Mouse (Mus musculus): Measurements from ENCODE around the gene Popdc2.

The Popdc2 gene

DNA sequence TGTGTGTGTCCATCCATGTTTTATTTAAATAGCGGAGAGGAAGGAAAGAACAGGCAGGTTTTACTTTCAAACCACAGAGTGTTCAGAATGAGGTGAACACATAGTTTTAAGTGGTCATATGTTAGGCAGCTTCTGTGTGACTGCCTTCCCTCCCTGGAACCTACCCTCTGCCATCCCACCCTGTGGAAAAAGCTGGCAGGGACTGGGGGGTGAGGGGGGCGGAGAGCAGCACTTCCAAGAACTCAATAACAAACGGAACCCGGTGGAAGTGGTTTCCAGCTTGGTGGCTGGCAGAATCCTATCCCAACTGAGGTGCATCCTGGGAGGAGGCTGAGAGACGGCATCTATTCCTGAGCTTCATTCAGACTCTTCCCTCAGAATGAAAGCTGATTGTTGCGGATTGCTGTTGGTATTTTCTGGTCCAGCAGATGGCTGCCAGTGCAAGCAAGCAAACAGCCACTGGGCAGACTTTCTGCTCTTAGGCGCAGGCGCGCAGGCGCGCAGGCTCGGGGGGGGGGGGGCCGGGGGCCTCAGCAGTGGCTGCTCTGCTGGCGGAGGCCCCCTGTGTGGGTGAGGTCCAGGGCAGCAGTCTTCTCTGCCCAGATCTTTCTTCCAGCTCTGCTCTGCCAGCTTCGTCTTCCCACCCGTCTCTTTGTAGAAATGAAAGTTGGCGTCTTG lies 14.3 kb downstream of the Popdc2 start:
- DNase-seq (ENCODE audit: low spot score) = no peak

DNA sequence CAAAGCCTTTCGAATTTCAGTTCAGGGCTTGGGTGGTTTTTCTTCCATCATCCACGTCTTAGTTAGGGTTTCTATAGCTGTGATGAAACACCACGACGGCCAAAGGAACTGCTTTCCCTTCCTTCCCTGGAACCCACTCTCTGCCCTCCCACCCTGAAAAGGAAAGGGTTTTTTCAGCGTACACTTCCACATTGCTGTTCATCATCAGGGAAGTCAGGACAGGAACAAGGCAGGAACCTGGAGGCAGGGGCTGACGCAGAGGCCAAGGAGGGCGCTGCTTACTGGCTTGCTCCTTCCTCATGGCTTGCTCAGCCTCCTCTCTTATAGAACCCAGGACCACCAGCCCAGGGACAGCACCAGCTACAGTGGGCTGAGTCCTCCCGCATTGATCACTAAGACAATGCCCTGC lies 14.8 kb downstream of the Popdc2 start:
- no peak for DNase-seq (ENCODE audit: low spot score)

DNA sequence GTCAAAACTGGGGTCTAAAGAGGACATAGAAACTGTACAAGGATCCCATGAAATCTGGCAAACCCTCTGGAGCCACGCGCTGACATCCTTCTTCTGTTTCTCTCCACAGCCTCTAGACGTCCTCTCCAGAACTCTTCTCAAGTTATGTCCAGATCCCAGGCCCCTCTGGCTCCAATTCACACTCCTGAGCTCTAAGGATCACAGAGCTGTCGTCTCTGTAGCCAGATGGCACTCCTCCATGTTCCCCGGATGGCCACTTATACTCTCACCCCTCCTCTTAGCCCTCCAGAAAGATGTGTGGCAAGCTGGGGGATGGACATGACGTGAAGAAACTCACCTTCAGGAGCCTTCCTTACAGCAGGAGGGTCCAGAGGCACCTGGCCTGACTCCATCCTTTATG lies 15.5 kb downstream of the Popdc2 start:
- DNase-seq (ENCODE audit: low spot score) = no peak

DNA sequence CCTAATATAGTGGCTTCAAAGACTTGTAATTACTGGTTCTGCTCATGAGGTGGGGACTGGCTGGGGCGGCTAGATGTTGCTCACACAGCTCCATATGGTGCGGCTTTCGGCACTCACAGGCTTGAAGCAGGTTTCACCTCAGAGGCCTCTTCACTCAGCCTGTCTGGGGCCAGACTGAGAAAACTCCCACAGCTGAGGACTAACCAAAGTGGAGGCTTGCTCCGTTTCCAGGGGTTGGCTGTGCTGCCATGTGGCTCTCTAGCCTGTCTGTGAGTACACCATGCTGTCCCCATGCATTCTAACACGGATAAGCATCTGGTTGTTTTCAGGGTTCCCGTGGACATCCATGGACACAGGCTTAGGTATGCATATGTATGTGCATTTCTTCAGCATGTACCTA lies 16.6 kb downstream of the Popdc2 start:
- no peak for DNase-seq (ENCODE audit: low spot score)

DNA sequence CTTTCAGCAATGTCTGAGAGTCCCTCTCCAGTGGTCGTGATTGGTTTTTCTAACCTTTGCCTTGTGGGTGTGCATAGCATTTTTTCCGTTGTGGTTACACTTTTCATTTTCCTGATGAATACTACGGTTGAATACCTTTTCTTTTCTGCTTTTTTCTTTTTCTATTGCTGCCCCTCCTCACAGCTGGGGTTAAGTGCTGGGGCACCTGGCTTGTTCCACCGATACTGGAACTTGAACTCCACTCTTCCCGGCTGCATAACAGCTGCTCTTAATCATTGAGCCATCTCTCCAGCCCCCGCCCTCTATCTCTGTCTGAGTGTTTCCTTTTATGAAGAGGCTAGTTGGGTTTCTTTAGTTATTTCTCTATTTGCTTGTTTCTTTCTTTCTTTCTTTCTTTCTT lies 17.1 kb downstream of the Popdc2 start:
- DNase-seq (ENCODE audit: low spot score) = no peak

DNA sequence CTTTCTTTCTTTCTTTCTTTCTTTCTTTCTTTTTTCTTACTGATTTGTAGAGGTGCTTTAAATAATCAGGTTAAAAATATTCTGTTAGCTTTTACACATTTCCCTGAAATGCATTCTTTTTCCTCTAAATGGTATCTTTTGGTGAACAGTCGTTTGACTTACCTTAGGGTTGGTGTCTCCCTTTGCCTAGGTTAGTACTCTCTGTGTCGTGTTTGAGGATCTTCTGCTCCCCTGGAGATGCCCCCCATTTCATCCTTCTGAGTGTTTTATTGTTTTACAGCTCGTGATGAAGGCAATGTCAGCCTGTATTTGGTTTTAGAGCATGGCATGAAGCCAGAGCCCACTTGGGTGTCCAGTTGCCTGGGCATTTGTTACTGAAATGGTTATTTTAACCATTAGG lies 17.5 kb downstream of the Popdc2 start:
- DNase-seq (ENCODE audit: low spot score) = no peak

DNA sequence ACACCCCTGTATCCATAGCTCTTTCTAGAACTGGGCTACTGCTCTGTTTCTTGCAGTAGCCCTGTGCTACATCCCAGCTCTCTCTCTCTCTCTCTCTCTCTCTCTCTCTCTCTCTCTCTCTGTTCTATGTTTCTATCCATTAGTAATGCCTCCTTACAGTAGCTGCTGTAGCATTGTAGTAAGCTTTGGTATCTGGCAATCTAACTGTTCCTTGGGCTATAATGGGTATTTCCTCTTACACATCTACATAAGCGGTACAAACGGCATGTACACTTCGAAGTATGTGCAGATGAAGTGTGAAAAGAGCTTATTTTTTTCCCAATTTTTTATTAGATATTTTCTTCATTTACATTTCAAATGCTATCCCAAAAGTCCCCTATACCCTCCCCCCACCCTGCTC lies 17.9 kb downstream of the Popdc2 start:
- no peak for DNase-seq (ENCODE audit: low spot score)

DNA sequence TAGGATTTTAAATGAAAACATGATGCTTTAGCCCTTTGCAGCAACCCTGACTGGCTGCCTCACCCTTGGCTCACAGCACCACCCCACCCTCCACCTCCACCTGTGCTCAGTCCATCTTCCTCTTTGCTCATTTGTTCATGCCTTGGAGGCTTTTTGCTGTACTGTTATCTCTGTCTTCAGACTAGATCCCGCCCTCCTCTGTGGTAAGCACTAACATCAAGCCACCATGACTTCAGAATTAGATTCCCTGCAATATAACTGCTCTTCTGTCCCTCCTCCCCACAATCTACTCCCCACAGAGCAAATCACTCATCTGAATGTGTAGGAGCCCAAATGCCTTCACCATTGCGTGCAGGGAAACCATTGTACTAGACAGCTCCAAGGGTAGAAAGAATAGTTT lies 21.7 kb downstream of the Popdc2 start:
- no peak for DNase-seq (ENCODE audit: low spot score)

DNA sequence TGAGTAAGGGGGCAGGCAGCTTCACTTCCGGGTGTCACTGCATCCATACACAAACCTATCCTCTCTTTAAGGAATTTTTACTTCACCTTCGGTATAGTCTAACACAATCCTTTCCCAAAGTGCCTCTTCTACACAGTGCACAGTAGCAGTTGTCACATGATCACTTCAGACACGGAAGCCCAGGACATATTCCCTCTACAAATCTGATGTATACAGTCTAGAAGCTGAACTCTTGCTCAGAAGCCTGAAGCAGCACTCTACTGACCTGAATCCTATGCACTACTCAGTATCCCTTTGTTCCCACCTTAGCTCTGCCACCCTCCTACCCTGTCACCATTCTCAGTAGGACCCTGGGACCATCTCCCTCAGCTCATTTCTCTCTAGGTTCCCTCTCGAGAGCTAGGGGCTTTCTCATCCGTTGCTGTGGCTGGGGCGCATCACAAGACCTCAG lies 23.2 kb downstream of the Popdc2 start:
- DNase-seq (ENCODE audit: low spot score) = no peak

- no peak for DNase-seq (ENCODE audit: low spot score)
Observed at GRCm38 (mm10) chr16:38385700-38386099, 23.7 kb downstream of the Popdc2 start.

GRCm38 (mm10) chr16:38387389-38387788 lies 25.4 kb downstream of the Popdc2 start:
- DNase-seq (ENCODE audit: low spot score) = no peak

DNA sequence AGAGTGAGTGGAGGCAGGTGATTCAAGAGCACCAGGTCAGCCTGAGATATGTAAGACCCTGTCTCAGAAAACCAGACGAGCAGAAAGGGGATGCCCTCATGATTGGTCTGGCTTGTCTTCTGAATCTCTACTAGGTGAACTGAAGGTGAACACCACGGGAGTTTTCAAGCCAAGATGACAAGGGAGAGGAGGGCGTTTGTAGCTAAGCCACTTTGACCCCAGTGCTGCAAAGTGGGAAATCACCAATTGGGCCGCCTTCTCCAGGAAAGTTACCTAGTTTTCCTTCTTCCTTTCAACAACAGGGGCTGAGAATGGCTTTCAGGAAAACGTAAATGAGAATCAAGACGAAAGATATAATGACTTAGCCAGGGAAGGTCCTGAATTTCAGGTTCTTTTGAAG lies 26.7 kb downstream of the Popdc2 start:
- DNase-seq (ENCODE audit: low spot score) = no peak

- no peak for DNase-seq (ENCODE audit: low spot score)
Observed at GRCm38 (mm10) chr16:38389284-38389893, 27.4 kb downstream of the Popdc2 start.

DNA sequence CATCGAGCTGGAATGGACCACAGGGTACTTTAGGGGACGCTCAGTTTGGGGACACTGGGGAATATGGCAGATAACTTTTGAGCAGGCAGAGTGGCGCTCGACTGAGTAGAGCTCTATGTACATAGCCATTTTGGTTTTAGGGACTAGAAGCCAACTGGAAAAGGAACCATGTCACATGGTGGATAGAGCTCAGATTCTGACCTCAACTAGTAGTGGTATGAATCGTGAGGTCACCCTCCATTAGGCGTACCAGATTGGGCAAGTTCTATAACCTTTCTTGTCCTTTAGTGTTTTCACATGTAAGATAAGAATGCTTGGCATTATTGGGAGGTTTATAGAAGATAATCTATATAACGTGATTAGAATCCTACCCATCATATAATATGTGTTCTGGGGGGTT lies 28.3 kb downstream of the Popdc2 start:
- no peak for DNase-seq (ENCODE audit: low spot score)

- DNase-seq (ENCODE audit: low spot score) = no peak
Observed at GRCm38 (mm10) chr16:38392126-38392894, 30.3 kb downstream of the Popdc2 start.

DNA sequence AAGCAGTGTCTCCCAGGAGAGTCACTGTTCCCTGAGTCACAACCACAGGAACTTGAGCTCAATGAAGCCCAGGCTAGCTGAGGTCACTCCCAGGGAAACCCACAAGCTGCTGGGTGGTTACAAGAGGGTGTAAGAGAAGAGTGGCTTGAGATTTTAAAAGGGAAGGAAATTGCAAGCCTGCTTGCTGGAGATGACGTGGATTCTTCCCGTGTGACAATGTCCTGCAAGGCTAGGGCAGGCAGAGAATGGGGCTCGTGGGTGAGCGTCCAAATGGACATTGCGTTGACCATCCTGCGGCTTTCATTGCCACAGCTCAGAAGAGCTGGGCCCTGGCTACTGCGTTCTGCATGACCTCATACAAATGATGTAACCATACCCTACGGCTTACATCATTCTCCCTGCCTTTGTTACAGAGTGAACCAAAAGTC lies 32.2 kb downstream of the Popdc2 start:
- no peak for DNase-seq (ENCODE audit: low spot score)

DNA sequence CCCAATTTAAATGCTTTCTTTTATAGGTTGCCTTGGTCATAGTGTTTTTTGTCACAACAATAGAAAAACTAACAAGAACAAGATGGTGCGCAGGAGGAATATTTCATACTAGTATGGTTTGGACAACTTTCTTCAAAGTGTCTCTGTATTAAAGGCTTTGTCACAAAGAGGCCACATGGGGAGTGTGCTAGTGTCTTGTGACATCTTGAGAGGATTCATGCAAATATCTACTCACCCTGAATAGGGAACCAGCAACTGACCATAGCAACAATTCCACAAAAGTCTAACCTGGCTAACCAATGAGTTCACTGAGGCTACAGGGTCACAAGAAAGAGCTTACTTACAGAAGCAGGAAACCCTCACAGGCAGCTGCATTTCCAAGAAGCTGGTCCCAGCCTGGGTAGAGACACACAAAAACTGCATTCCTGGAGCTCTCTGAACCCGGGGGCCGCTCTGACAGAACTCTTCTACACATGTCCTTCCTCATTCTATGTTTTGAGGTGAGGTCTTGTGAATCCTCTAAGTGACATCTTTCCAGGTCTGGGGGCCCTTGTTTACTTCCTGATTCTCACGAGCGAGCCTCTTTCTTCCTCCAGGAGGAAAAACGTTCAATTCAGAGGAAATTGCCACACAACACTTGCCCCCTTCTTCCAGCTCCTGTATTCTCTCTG lies 33.2 kb downstream of the Popdc2 start:
- no peak for DNase-seq (ENCODE audit: low spot score)

GRCm38 (mm10) chr16:38396155-38396554 lies 34.1 kb downstream of the Popdc2 start:
- DNase-seq (ENCODE audit: low spot score) = peak; percentile 80

DNA sequence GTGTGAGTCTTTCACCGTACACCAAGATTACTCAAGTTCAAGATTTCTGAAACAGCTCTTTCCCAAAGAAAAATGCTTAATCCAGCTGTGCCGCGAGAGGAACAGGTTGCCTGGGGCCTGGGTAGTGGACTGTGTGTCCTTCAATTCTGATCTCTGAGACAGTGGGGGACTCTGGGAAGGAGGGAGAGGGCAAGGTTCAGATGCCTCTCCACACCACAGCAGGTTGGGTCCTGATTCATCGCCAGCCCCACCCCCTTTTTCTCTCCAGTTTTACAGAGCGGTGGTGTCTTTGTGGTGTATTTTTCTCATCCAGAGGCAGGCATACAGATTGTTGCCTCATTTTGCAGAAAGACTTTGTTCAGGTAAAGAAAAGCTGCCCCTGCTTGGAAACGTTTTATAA lies 36.3 kb downstream of the Popdc2 start:
- DNase-seq (ENCODE audit: low spot score) = no peak

DNA sequence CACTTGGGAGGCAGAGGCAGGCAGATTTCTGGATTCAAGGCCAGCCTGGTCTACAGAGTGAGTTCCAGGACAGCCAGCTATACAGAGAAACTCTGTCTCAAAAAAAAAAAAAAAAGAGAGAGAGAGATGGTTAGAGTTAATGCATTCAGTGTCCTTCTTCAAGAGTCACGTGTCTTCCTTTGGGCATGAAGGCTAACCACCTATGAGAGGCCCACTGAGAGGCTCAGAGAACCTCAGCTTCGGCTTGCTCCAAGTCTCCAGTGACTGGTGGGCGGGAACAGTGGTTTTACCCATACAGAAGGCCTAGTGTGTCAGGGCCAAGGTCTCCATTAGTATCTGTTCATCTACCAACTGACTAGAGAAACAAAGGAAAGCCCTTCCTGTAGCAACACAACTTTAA lies 37.1 kb downstream of the Popdc2 start:
- no peak for DNase-seq (ENCODE audit: low spot score)

DNA sequence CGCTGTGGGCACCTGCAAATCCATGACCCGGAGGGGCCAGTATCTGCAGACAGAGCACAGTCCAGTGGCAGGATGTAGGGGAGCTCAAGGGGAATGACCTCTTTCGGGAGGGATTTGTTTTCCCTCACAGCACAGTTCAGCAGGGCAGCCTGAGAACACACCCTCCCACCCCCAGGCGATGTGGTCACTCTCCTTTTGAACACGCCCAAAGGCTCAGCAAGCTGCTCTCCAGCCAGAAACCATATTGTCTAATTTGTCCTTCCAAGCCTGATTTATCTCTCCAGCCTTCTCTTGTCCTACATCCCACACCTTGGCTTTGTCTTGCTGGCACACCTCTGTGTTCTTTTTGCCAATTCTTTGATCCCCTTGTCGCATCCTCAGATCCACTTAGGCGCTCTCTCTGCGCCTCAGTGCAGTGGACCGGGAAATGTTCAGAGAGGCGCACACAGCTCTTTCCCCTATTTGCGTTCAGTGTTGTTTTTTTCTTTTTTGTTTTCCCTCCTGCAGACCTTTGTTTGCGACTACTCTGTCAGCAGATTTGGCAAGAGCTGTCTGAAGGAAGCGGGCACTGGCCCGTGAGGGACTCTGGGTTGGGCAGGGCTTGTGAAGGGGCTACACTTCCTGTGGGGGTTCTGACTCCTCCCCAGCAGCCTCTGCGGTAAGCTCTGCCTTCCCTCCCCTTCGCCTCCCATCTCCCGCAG lies 37.7 kb downstream of the Popdc2 start:
- no peak for DNase-seq (ENCODE audit: low spot score)

DNA sequence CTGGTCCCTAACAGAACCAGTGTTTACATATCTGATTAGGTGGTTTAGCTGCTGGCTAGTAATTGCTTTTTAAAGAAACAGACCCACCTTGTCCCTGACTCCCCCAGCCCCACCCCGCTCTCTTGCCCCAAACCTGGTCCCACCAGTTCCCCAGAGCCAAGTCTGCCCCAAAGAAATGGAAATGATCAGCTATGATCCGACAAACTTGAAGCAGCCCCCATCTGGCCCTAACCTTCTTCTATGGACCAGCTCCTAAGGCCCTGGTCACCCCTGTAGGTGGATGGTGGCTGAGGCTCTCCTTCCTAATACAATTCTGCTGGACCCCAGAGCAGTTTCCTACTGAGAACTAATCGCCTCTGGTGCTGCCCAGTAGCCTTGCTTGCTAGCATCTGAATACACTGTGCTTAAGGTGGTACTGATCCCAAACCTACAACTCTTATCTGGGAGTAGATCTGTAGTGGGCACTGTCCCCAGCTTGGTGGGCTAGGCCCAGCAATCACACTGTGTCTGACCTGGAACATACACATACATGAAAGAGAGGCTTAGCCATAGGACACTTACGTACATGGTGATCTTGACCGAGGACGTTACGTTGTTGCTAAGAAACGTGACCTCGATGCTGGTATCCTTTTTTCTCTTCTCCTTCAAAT lies 38.4 kb downstream of the Popdc2 start:
- DNase-seq (ENCODE audit: low spot score) = no peak
